Mouse (Mus musculus): Measurements from ENCODE around the gene Klk1b8.
"Not testable (repeated sequence)": the region's sequence is repeated elsewhere in the genome, so short reads cannot be mapped to it uniquely, and the experiment has no call there.

Klk1b8 gene

DNA sequence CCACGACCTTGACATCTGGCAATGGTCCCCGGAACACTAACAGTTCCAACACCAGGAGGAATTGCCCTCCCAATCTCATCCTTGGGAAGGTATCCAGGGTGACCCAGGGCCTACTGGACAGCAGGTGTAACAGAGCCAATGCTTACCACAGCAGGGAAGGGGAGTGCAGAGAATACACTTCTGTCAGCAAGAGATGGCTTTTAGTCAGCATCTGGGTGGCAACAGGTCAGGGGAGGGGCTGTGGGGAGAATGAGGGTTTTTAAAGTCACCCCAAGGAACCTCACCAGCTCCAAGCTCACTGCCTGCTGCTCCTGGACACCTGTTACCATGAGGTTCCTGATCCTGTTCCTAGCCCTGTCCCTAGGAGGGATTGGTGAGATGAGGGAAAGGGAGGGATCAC lies at the start of gene Klk1b8:
TSS of gene Klk1b8 (plus strand) at position 301 of the 400 bp plus-strand sequence.
- no peak for DNase-seq (ENCODE audit: low spot score in 2 of 2)

DNA sequence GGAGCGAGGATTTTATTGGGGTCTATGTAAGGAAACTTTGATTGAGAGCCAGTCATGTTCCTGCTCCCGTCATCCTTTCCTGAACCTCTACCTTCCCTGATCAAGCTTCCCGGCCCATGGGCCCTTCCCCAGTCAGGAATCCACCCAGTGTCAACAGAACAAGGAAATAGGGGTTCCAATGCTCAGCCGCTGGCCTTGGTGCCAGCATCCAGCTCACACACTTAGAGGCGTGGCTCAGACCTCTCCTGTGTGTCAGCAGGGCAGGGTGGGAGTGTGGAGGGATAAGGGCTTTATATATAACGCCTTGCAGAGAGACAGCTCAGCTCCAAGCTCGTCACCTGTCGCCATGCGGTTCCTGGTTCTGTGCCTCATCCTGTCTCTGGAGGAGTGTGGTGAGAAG lies 35.6 kb upstream of the Klk1b8 start:
- DNase-seq (ENCODE audit: low spot score in 2 of 2), result no peak

DNA sequence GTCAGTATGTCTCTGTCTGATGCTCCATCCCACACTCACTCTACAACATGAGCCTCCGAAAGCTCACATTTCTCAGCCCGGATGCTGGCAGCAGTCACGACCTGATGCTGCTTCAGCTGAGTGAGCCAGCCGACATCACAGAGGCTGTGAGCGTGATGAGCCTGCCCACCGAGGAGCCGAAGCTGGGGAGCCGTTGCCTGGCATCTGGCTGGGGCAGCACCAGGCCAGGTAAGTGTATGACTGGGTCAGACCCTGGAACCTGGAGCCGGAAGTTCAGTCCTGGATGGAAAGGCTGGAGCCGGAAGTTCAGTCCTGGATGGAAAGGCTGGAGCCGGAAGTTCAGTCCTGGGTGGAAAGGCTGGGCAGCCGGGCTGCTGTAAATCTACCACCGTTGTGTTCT lies 32.0 kb upstream of the Klk1b8 start:
- DNase-seq (ENCODE audit: low spot score in 2 of 2), result no peak

DNA sequence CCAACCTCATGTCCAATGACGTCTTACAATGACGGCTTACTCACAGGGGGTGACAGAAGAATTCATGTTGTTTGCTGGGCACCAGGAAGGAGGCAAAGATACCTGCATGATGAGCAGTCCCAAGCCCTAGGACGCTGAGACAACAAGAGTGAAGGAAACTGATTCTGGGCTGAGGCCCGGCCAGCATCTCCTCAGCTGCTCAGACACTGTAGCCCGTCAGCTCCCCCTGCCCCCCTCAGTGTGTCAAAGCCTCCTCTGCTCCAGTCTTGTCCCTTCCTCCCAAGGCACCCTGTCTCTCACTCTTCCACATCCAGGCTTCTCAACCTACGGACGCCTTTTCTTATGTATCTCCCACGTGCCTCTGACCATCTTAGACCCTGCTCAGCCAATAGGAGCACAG lies 31.6 kb upstream of the Klk1b8 start:
- DNase-seq (ENCODE audit: low spot score in 2 of 2), result no peak

DNA sequence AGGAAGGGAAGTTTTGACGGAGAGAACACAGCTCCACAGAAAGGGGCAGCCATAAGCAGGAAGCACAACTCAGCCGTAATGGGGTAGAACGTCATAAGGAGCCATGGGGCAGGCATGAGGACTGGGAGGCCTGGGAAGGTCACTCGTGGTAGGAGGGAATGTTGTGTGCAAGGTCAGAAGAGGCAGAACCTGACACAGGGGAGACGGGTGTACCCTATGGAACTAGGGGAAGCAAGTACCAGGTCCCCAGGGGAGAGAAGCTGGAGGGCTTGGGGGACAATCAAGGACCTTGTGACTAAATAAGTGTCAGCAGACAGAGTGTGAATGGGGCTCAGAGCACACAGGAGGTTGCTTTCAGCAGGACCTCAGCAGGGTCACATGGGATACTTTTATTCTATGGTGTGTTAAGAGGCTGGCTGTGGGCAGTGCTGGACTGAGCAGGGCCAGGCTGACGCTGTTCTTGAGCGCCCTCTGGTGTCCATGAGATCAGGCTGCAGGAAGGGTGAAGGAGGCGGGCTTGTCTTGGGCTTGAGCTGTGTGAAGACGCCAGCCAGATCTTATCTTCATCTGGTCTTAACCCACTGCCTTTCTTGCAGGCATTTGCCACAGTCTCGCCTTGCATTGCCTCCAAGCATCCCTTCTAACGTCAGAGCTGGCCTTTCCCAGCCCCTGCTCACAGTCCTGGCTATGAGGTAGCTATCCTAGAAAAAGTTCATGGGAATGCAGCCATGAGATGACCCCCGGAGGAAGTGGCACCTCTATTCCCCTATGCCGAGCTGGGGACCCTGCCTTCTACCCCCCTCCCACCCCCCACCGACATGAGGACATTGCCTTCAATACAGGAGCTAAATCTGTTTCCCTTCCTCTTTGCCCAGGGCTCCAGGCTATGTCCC lies 30.7 kb upstream of the Klk1b8 start:
- DNase-seq (ENCODE audit: low spot score in 2 of 2), result peak; percentile 65 to 66

DNA sequence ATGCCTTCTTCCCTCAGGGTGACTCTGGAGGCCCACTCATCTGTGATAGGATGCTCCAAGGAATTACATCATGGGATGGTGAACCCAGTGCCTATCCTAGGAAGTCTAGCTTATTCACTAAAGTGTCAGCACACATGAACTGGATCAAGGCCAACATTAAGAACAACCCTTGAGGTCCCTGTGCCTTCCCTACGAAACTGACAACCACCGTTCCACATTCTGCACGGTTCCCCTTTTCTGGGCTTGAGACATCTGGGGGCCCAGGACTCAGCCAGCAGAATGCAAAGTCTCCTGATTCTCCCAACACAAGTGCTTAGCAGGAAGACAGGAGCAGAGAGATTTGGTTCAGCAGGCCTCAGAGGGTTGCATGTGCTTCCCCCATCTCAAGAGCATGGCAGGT lies 29.9 kb upstream of the Klk1b8 start:
- no peak for DNase-seq (ENCODE audit: low spot score in 2 of 2)

DNA sequence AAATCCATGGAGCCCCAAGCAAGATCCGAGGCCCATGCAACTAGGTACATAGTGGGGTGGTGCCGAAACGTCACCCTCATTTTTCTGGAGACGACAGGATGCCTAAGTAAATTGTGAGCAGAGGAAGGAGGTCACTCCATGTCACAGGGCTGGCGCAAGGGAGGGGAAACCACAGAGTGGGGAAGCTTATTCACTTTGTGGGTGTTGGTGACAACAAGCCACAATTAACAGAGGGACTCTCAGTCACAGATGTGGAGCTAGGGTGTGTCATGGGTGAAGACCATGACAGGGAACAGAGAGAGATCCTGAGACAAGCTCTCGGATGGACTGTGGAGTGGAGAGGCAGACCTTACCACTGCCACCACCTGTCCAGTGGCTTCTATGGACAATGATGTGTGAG lies 29.4 kb upstream of the Klk1b8 start:
- no peak for DNase-seq (ENCODE audit: low spot score in 2 of 2)

DNA sequence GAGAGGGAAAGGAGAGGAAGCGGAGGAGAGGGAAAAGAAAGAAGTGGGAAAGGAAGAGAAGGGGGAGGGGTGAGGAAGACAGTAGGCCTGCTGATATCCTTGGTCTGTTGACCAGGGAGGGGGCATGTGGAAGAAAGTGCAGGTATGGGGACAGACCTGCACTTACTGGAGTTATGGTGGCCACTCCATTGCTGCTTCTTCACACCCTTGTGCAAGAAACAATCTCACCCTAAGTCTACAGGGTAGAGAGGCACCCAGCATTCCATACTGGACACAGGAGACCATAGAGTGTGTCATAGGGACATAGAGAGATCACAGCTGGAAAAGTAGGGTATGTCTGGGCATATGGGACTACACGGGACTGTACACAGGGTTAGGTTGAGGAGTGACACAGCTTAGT lies 28.5 kb upstream of the Klk1b8 start:
- DNase-seq (ENCODE audit: low spot score in 2 of 2), result no peak

DNA sequence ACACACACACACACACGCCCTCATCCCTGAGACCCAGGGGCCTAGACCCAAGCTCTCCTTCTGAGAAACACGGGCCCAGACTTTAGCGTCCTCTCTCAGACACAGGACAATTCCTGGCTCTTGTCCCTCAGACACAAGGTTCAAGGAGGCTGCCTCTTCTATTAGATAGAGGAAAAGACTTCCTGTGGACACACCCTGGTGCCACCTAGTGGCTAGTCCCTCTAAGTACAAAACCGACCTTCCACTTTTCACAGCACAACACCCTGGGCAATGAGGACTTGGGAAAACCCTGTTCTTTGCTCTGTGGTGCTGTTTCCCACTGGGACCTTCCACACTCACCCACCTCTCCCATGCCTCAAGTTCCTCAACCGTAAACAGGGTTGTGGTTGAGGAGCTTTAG lies 24.5 kb upstream of the Klk1b8 start:
- no peak for DNase-seq (ENCODE audit: low spot score in 2 of 2)

DNA sequence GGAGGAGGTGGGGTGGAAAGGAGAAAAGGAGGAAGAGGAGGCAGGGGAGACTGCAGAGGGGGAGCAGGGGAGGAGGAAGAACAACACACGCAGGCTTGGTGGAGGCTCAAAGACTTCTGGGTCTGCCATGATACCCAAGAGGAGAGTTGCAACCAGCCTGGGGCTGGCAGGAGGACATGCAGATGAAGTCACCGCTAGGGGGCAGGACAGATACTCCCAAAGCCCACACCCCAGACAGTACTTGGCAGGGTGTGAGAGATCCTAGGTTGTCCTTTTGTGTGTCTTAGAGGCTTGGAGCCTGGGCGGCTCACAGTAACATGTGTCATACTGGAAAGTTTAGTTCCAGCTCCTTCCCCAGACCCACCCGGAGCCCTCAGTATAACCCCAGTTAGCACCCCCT lies 21.9 kb upstream of the Klk1b8 start:
- no peak for DNase-seq (ENCODE audit: low spot score in 2 of 2)

DNA sequence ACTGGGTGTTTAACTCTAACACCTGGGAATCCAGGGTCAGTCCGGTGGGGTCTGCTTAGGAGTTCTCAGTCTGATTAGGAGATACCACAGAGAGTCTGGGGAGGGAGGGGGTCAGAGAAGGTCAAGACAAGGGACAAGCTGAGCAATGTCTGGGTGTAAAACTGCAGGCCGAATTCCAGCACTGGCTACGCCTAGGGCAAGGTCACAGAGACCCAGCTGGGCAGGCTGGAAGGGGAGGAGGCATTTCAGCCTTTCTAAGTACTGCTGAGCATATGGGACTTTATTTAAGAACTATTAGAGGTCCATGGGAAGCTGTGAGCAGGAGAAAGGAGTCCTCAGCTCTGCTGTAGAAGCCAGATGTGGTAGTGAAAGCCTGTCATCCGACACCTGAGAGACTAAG lies 18.1 kb upstream of the Klk1b8 start:
- no peak for DNase-seq (ENCODE audit: low spot score in 2 of 2)

DNA sequence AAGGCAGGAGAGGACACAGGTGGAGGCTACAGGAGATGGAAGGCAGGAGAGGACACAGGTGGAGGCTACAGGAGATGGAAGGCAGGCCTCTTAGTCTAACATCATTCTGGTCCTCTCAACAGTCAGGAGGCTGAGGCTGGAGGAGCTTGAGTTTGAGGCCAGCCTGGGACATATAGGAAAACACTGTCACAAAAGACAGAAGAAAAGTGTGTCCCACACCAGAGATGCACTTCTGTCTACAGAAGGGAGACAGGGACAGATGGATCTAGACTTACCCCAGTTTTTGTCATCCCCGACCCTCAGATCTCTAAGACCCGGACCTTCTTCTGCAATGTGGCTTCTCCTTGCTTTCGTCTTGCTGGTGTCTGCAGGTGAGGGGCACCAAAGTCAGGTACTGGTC lies 17.0 kb upstream of the Klk1b8 start, which contains the start of gene Klk15:
TSS of gene Klk15 (plus strand) at position 301 of the 400 bp plus-strand sequence.
- no peak for DNase-seq (ENCODE audit: low spot score in 2 of 2)

DNA sequence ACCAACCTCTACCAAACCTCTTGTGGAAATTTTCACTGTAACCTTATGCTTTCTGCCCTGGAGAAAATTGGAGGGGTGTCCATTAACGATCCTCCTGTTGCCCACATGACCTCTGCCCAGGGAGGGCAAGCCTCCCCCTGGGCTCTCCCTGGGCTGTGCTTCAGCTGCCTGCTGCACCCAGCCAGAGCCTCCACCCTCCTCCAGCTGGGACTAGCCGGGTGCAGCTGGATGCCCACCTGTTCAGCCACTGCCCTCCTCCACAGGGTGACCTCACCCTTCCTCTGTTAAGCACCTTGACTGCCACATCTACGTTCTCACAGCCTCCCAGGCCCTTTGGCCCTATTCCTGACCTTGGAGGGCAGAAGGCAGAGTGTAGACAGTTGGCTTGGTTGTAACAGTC lies 15.7 kb upstream of the Klk1b8 start:
- DNase-seq (ENCODE audit: low spot score in 2 of 2), result no peak

DNA sequence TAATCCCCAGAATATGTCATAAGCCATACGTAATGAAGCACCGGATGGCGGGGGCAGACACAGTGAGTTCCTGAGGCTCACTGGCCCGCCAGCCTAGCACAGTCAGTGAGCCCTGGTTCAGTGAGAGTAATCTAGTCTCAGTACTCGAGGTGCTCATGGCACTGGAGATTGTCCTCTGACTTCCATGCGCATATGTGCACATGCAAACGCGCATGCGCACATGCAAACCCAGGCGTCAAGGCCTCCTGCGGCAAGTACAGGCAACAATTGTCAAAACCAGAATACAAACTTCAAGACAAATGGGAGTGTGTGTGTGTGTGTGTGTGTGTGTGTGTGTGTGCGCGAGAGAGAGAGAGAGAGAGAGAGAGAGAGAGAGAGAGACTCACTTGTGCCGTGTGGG lies 13.9 kb upstream of the Klk1b8 start:
- no peak for DNase-seq (ENCODE audit: low spot score in 2 of 2)

DNA sequence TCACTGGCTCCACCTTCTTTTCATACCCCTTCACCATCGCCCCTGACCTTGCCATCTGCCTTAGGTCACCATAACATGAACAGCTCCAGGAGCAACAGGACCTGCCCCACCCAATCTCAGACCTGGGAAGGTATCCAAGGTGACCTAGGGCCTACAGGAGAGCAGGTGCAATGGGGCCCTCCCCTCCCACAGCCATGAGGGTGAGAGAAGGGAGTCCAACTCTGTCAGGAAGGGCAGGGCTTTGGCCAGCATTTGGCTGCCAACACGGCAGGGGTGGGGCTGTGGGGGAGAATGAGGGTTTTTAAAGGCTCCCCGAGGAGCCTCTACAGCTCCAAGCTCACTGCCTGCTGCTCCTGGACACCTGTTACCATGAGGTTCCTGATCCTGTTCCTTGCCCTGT lies 8.2 kb upstream of the Klk1b8 start:
- not testable (repeated sequence) for DNase-seq (ENCODE audit: low spot score in 2 of 2)

DNA sequence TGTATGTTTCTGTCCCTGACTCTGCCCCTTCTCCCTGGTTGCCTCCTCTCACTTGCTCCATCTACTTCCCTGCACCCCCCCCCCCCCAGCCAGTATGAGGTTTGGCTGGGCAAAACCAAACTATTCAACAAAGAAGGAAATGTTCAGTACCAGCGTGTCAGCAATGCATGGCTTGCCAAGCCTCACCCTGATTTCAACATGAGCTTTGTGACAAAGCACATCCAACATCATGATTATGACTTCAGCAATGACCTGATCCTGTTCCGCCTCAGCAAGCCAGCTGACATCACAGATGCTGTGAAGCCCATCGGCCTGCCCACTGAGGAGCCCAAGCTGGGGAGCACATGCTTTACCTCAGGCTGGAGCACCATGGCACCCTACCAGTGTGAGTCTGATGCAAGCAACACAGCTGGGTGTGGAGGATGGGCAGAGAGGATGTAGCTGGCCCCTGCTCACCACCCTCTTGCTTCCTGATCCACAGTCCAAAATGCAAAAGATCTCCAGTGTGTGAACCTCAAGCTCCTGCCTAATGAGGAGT lies 5.7 kb upstream of the Klk1b8 start:
- no peak for DNase-seq (ENCODE audit: low spot score in 2 of 2)

DNA sequence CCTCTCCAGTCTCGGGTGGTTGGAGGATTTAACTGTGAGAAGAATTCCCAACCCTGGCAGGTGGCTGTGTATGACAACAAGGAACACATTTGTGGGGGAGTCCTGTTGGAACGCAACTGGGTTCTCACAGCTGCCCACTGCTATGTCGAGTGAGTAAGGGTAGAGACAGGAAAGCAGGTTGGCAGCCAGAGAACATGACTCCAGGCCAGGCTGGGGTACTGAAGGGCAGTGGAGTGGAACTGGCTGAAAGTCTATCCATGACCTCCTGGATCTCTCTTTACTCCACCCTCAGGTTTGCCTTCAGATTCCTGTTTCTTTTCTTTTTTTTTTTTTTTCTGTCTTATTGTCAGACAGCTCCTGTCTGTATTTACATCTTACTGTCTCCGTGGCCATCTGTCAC lies 2.2 kb downstream of the Klk1b8 start:
- DNase-seq (ENCODE audit: low spot score in 2 of 2), result no peak

DNA sequence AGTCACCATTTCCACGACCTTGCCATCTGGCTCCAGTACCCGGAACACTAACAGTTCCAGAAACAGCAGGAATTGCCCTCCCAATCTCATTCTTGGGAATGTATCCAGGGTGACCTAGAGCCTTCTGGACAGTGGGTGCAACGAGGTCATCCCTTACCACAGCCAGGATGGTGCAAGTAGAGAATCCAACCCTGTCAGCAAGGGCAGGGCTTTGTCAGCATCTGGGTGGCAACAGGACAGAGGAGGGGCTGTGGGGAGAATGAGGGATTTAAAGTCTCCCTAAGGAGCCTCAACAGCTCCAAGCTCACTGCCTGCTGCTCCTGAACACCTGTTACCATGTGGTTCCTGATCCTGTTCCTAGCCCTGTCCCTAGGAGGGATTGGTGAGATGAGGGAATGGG lies 16.0 kb downstream of the Klk1b8 start, which contains the start of gene Klk1b1:
TSS of gene Klk1b1 (plus strand) at position 301 of the 400 bp plus-strand sequence.
- DNase-seq (ENCODE audit: low spot score in 2 of 2), result no peak

DNA sequence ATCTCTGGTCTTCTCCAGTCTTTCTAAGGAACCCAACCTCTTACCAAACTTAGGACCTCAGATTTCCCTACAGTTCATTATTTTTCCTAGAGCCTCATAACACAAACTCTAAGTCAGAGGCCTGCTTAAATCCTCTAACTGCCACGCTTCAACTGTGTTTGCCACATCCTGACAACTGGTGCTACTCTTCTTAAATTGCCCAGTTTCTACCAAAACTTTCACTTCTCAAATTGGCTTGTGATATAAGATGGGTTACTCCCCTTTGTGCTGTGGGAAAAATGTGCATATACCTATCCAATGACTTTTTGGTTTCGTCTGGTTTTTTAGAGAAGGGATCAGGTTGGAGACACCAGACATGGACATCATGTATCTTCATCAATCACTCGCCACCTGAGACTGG lies 16.6 kb downstream of the Klk1b8 start:
- no peak for DNase-seq (ENCODE audit: low spot score in 2 of 2)

DNA sequence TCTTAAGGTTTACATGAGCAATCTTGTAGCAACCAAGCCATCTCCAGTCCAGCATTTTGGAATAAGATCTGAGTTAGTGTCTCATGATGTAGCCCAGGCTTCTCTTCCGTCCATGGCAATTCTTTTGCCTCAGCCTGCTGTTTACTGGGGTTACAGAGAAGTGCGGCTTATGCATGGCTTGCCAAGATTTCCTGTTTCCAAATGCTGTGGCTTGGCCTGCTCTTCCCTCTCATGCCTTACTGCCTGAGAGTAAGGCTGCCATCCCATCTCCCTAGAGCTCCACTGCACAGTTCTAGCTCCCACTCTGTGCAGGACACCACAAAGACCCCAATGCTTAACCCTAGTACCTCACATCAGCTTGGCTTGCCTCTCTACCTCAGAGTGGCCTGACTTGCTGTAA lies 17.1 kb downstream of the Klk1b8 start:
- no peak for DNase-seq (ENCODE audit: low spot score in 2 of 2)

DNA sequence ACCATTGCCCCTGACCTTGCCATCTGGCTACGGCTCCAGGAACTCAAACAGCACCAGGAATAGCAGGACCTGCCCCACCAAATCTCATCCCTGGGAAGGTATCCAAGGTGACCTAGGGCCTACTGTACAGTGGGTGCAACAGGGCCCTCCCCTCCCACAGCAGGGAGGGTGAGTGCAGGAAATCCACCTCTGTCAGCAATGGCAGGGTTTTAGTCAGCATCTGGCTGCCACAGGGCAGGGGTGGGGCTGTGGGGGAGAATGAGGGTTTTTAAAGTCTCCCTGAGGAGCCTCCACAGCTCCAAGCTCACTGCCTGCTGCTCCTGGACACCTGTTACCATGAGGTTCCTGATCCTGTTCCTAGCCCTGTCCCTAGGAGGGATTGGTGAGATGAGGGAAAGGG lies 25.3 kb downstream of the Klk1b8 start, which contains the start of gene Klk1b9:
TSS of gene Klk1b9 (plus strand) at position 301 of the 400 bp plus-strand sequence.
- not testable (repeated sequence) for DNase-seq (ENCODE audit: low spot score in 2 of 2)

DNA sequence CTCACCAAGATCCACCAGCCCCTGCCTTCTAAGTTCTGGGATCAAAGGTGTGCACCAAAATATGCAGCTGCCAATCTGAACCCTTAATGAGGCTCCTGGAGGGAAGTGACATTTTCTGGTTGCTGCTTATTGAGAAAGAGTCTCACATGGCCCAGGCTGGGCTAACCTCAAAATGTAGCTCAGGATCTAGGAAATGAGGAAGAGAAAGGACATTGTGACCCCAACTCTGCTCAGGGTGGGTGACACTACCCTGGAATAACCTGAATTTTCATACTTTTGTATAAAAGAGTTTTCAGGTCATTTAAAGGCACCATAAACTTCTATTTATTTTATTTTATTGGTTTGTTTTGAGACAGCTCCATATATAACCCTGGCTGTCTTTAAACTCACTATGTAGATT lies 35.2 kb downstream of the Klk1b8 start:
- DNase-seq (ENCODE audit: low spot score in 2 of 2), result no peak

DNA sequence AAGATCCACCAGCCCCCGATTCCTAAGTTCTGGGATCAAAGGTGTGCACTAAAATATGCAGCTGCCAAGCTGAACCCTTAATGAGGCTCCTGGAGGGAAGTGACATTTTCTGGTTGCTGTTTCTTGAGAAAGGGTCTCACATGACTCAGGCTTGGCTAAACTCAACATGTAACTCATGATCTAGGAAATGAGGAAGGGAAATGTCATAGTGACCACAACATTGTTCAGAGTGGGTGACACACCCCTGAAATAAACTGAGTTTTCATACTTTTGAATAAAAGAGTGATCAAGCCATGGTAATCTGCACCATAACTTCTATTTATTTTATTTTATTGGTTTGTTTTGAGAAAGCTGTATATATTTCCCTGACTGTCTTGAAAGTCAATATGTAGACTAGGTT lies 44.4 kb downstream of the Klk1b8 start:
- DNase-seq (ENCODE audit: low spot score in 2 of 2), result not testable (repeated sequence)
